Mouse (Mus musculus) lung, embryonic 14.5 days (tissue): ENCODE measurements around the gene Hspb7. TPM values are rescaled to one million over a fixed set of nuclear protein-coding genes. Genes with fewer than 3 reads are reported as not detected.
A peak's percentile ranks its signal among the peaks of the same experiment; 100 is the strongest.

ENCODE experiments used
- ATAC-seq: fragments of 200-750 bp; cut with Nextera tagmentation; 2 replicates; pipeline ENCODE4 v1.8.0; 2017; ENCODE audit warnings: mild to moderate bottlenecking, moderate TSS enrichment, moderate library complexity; ENCODE audit not compliant: insufficient read depth
- DNase-seq: peaks from one replicate; pipeline ENCODE4 v3.0.0-alpha.2; 2015
- H3K27ac ChIP-seq: fragments of 300-500 bp; sonication (generic); 2 replicates; pipeline ENCODE4 v1.5.1; 2014; ENCODE audit warnings: low read depth, mild to moderate bottlenecking, moderate library complexity
- H3K27me3 ChIP-seq: fragments of 300-500 bp; sonication (generic); 2 replicates; pipeline ENCODE4 v1.6.1; 2014; ENCODE audit warnings: low read length, control low read depth; ENCODE audit not compliant: insufficient read depth
- H3K36me3 ChIP-seq: fragments of 300-500 bp; sonication (generic); 2 replicates; pipeline ENCODE4 v1.6.1; 2014; ENCODE audit warnings: control low read depth; ENCODE audit not compliant: insufficient read depth
- H3K4me1 ChIP-seq: fragments of 300-500 bp; sonication (generic); 2 replicates; pipeline ENCODE4 v1.6.1; 2014; ENCODE audit warnings: antibody characterized with exemption, control low read depth; ENCODE audit not compliant: insufficient read depth
- H3K4me2 ChIP-seq: fragments of 300-500 bp; sonication (generic); 2 replicates; pipeline ENCODE4 v1.6.1; 2014; ENCODE audit warnings: mild to moderate bottlenecking
- H3K4me3 ChIP-seq: fragments of 300-500 bp; sonication (generic); 2 replicates; pipeline ENCODE4 v1.5.1; 2014; ENCODE audit warnings: low read depth, low read length
- H3K9ac ChIP-seq: fragments of 300-500 bp; sonication (generic); 2 replicates; pipeline ENCODE4 v1.6.1; 2014
- H3K9me3 ChIP-seq: fragments of 300-500 bp; sonication (generic); 2 replicates; pipeline ENCODE4 v1.6.1; 2016; ENCODE audit warnings: low read depth, low read length, control low read depth
- CTCF ChIP-seq: IDR thresholded peaks from 2 replicates; pipeline ENCODE4 v1.5.1; 2016; ENCODE audit warnings: antibody characterized with exemption, low read depth
- whole genome bisulfite sequencing: fragments of 180-500 bp; shearing (Covaris S2); extraction: QIAGEN DNeasy Blood & Tissue Kit; methylation state at CpG from one replicate; pipeline ENCODE4 v1.1.7; 2014; 5-methylcytosine and 5-hydroxymethylcytosine counted together
- polyA plus RNA-seq: library from polyadenylated mRNA; unstranded; fragments of >200 nt; fragmentation: Nextera tagmentation; extraction: Ambion mirVana; gene quantifications from 2 replicates; pipeline ENCODE4 v1.2.1, GENCODE M21; 2014

Hspb7 gene
- polyA plus RNA-seq, 1 experiment from 2014 or later: 0.80 TPM

GRCm38 (mm10) chr4:141471491-141471890 lies 50.9 kb downstream of the Hspb7 start:
- no peak for ATAC-seq
- no peak for DNase-seq
- H3K9me3 ChIP-seq: no peaks in the 10 kb centered on the region
- H3K4me3 ChIP-seq: no peak overlapping the region
- no peaks in the 10 kb centered on the region for H3K4me1 ChIP-seq
- peaks cover 98% of the 10 kb centered on the region for H3K36me3 ChIP-seq
- H3K27ac ChIP-seq: no peak overlapping the region
- no peak overlapping the region for H3K4me2 ChIP-seq
- WGBS: 95% methylated on average over 16 of the region's 16 CpGs
- no peak overlapping the region for H3K9ac ChIP-seq
- no peak for TF ChIP-seq CTCF
- no peaks in the 10 kb centered on the region for H3K27me3 ChIP-seq

DNA sequence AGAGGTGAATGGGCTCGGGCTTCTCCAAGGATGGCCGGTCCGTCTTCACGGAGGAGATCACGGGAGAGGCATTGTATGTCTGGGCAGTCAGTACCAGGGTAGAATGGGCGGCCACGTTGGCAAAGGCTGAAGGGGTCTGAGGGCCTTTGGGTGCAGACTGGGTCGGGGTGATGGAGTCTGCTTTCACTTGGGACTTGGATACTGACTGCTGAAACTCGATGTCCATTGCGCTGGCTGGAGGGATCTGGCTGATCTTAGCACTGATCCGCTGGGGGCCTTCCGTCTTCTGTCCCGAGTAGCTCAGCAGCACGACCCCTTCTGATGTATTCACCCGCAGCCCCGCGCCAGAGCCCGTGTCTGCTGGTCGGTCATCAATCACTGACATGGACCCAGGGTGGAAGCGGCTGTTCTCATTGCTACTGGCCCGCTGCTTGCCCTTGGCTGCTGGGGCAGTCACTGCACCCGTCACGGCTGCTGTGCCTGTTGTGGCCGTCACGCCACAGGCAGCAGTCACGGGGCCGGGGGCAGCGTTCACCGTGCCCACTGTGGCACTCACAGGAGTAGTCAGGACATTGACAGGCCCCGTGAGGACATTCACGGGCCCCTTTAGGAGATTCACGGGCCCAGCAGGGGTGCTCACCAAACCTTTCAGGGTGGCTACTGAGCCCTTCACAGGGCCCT lies 52.2 kb downstream of the Hspb7 start:
- H3K36me3 ChIP-seq: peaks cover 98% of the 10 kb centered on the region

GRCm38 (mm10) chr4:141474431-141474830 lies 53.9 kb downstream of the Hspb7 start:
- DNase-seq: peak; percentile 69
- no peaks in the 10 kb centered on the region for H3K9me3 ChIP-seq
- H3K4me2 ChIP-seq: no peak overlapping the region
- no peak overlapping the region for H3K9ac ChIP-seq
- no peaks in the 10 kb centered on the region for H3K27me3 ChIP-seq
- no peak for TF ChIP-seq CTCF
- ATAC-seq: peak; percentile 42; the same call in 1 of the 2 replicates
- 75% methylated on average over 19 of the region's 19 CpGs for WGBS
- no peaks in the 10 kb centered on the region for H3K4me1 ChIP-seq
- no peak overlapping the region for H3K27ac ChIP-seq
- no peak overlapping the region for H3K4me3 ChIP-seq
- H3K36me3 ChIP-seq: peaks cover 100% of the 10 kb centered on the region

More for the DNA sequence above, 52.2 kb downstream of the Hspb7 start:
- H3K4me3 ChIP-seq: no peak overlapping the region
- ATAC-seq (no peak), DNase-seq (no peak)
- no peak for TF ChIP-seq CTCF
- H3K9ac ChIP-seq: no peak overlapping the region
- no peak overlapping the region for H3K4me2 ChIP-seq
- H3K4me1 ChIP-seq: no peaks in the 10 kb centered on the region
- 70% methylated on average over 32 of the region's 32 CpGs for WGBS
- H3K9me3 ChIP-seq: no peaks in the 10 kb centered on the region
- no peaks in the 10 kb centered on the region for H3K27me3 ChIP-seq
- no peak overlapping the region for H3K27ac ChIP-seq

Other genes with a start within 250 kb of the Hspb7 start
- 5.3 and 6.3 TPM in 2 replicates for gene Rsg1, start 206.8 kb upstream of the Hspb7 start, polyA plus RNA-seq
- gene Arhgef19, start 181.3 kb upstream of the Hspb7 start, polyA plus RNA-seq: 20.1 and 21.1 TPM in 2 replicates
- gene Epha2, start 119.5 kb upstream of the Hspb7 start, polyA plus RNA-seq: 6.9 and 7.6 TPM in 2 replicates
- 3.2 and 4.2 TPM in 2 replicates for gene Fam131c, start 52.6 kb upstream of the Hspb7 start, polyA plus RNA-seq
- gene Clcnka, start 22.1 kb upstream of the Hspb7 start, polyA plus RNA-seq: 0.31 and 0.80 TPM in 2 replicates
- gene Clcnkb, start 4.8 kb upstream of the Hspb7 start, polyA plus RNA-seq: not detected in 2 replicates
- gene Srarp, start 15.3 kb downstream of the Hspb7 start, polyA plus RNA-seq: not detected in 2 replicates
- 27.2 and 30.6 TPM in 2 replicates for gene Zbtb17, start 23.9 kb downstream of the Hspb7 start, polyA plus RNA-seq
- 15.4 and 15.9 TPM in 2 replicates for gene Spen, start 117.8 kb downstream of the Hspb7 start, polyA plus RNA-seq
- 83.6 and 89.2 TPM in 2 replicates for gene Fblim1, start 185.3 kb downstream of the Hspb7 start, polyA plus RNA-seq
- gene Tmem82, start 197.9 kb downstream of the Hspb7 start, polyA plus RNA-seq: 0.38 and 0.50 TPM in 2 replicates
- gene Slc25a34, start 203.0 kb downstream of the Hspb7 start, polyA plus RNA-seq: not detected in 2 replicates
- gene Plekhm2, start 244.1 kb downstream of the Hspb7 start, polyA plus RNA-seq: 5.1 and 5.4 TPM in 2 replicates